Mouse (Mus musculus): ENCODE data around the gene 4931429L15Rik. TPM values are rescaled to one million over a fixed set of nuclear protein-coding genes. Genes with fewer than 3 reads are reported as not detected.
A peak's percentile ranks its signal among the peaks of the same experiment; 100 is the strongest.

The 4931429L15Rik gene
- polyA plus RNA-seq, 1 experiment: not detected

DNA sequence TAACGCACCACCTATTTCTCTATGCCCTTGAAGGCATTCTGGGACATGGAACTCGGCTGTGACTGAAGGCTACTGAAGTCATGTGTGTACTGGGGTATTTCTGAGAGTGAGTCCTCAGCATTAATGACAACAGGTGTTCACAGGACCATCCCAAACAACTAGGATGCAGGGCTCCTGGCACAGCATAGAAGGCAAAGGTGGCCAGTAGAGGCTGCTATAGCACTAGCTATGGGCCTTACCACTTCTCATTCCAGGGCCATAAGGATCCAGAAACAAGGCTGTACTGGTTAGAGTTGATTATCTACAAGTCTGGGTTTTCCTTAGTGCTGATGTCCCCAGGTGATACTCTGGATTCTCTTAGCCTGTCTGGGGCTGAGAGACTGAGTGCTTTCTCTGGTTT is 4.9 kb downstream of the 4931429L15Rik start:
- Histone ChIP-seq H3K4me3 (ENCODE audit: low read depth, low read length) (no peak overlapping the region), H3K36me3 (ENCODE audit: control insufficient read depth, insufficient read depth, low read length) (no peaks in the 10 kb centered on the region), H3K27me3 (ENCODE audit: control insufficient read depth, insufficient read depth, low read length) (no peaks in the 10 kb centered on the region), H3K4me1 (ENCODE audit: control insufficient read depth, insufficient read depth, insufficient read length, low read length) (no peaks in the 10 kb centered on the region), H3K27ac (ENCODE audit: insufficient read depth, low read depth, low read length) (no peak overlapping the region)
- 43% methylated on average over 2 of the region's 2 CpGs for WGBS
- TF ChIP-seq POLR2A (IDR thresholded peaks at IDR 0.05; ENCODE audit: low read depth, low read length): no peak
- TF ChIP-seq CTCF (IDR thresholded peaks at IDR 0.05; ENCODE audit: extremely low read depth, insufficient read length, insufficient replicate concordance, low read depth, low read length): no peak

DNA sequence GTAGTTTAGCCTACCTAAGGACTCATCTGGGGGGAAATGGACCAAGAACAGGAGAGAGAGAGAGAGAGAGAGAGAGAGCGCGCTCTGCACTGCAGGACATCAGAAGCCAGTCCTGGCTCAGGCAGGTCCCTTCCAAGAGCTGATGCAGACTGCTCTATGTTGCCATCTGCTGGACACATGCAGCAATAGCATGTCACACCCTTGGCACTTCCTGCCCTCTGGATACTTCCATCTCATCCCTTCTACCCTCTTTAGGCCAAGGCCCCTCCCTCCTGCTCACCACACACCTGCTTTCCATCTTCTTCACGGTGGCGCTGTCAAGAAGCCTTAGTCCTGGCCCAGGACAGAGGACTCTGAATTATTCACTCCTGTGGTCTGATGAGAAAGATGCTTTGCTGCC is 5.3 kb downstream of the 4931429L15Rik start:
- no peaks in the 10 kb centered on the region for H3K36me3 ChIP-seq (ENCODE audit: control insufficient read depth, insufficient read depth, low read length)
- no peak overlapping the region for H3K4me3 ChIP-seq (ENCODE audit: low read depth, low read length)
- no peaks in the 10 kb centered on the region for H3K27me3 ChIP-seq (ENCODE audit: control insufficient read depth, insufficient read depth, low read length)
- TF ChIP-seq POLR2A (IDR thresholded peaks at IDR 0.05; ENCODE audit: low read depth, low read length) (no peak), CTCF (IDR thresholded peaks at IDR 0.05; ENCODE audit: extremely low read depth, insufficient read length, insufficient replicate concordance, low read depth, low read length) (peak; percentile 88)
- 15% methylated on average over 4 of the region's 4 CpGs for WGBS
- no peaks in the 10 kb centered on the region for H3K4me1 ChIP-seq (ENCODE audit: control insufficient read depth, insufficient read depth, insufficient read length, low read length)
- H3K27ac ChIP-seq (ENCODE audit: insufficient read depth, low read depth, low read length): no peak overlapping the region

- H3K4me1 ChIP-seq (ENCODE audit: control insufficient read depth, insufficient read depth, insufficient read length, low read length): no peaks in the 10 kb centered on the region
- 14% methylated on average over 7 of the region's 7 CpGs for WGBS
- TF ChIP-seq POLR2A (IDR thresholded peaks at IDR 0.05; ENCODE audit: low read depth, low read length) (no peak), CTCF (IDR thresholded peaks at IDR 0.05; ENCODE audit: extremely low read depth, insufficient read length, insufficient replicate concordance, low read depth, low read length) (peak; percentile 63; the same call in 1 of the 2 replicates)
- no peaks in the 10 kb centered on the region for H3K27me3 ChIP-seq (ENCODE audit: control insufficient read depth, insufficient read depth, low read length)
- no peak overlapping the region for H3K27ac ChIP-seq (ENCODE audit: insufficient read depth, low read depth, low read length)
- H3K36me3 ChIP-seq (ENCODE audit: control insufficient read depth, insufficient read depth, low read length): no peaks in the 10 kb centered on the region
- H3K4me3 ChIP-seq (ENCODE audit: low read depth, low read length): no peak overlapping the region
Observed at GRCm38 (mm10) chr9:46309121-46309520, 10.7 kb downstream of the 4931429L15Rik start.

- peaks cover 19% of the 10 kb centered on the region for H3K36me3 ChIP-seq (ENCODE audit: control insufficient read depth, insufficient read depth, low read length)
- H3K4me3 ChIP-seq (ENCODE audit: low read depth, low read length): no peak overlapping the region
- WGBS: 7% methylated on average over 2 of the region's 2 CpGs
- no peak overlapping the region for H3K27ac ChIP-seq (ENCODE audit: insufficient read depth, low read depth, low read length)
- TF ChIP-seq POLR2A (IDR thresholded peaks at IDR 0.05; ENCODE audit: low read depth, low read length) (no peak), CTCF (IDR thresholded peaks at IDR 0.05; ENCODE audit: extremely low read depth, insufficient read length, insufficient replicate concordance, low read depth, low read length) (peak; percentile 81; the same call in 1 of the 2 replicates)
- H3K4me1 ChIP-seq (ENCODE audit: control insufficient read depth, insufficient read depth, insufficient read length, low read length): no peaks in the 10 kb centered on the region
- H3K27me3 ChIP-seq (ENCODE audit: control insufficient read depth, insufficient read depth, low read length): no peaks in the 10 kb centered on the region
Observed at GRCm38 (mm10) chr9:46302142-46302541, 17.6 kb downstream of the 4931429L15Rik start.

DNA sequence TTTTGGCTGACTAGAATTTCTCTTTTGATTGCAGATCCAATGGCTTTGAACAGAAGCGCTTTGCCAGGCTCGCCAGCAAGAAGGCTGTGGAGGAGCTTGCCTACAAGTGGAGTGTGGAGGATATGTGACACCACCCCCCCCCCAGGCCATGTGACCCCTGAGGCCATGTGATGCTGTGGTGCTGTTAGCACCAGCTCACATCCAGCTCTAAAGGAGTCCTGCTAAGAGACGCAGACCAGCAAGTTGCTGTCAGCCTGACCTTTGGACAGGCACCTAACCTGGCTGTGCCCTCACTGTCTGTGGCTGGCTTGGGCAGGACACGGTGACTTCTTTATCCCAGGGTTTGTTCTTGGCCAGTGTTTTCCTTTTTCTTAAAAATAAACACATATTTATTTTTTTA is 21.4 kb downstream of the 4931429L15Rik start:
- Histone ChIP-seq H3K36me3 (ENCODE audit: control insufficient read depth, insufficient read depth, low read length) (peaks cover 36% of the 10 kb centered on the region), H3K4me1 (ENCODE audit: control insufficient read depth, insufficient read depth, insufficient read length, low read length) (no peaks in the 10 kb centered on the region), H3K27ac (ENCODE audit: insufficient read depth, low read depth, low read length) (no peak overlapping the region), H3K27me3 (ENCODE audit: control insufficient read depth, insufficient read depth, low read length) (no peaks in the 10 kb centered on the region), H3K4me3 (ENCODE audit: low read depth, low read length) (no peak overlapping the region)
- WGBS: 88% methylated on average over 4 of the region's 4 CpGs
- TF ChIP-seq CTCF (IDR thresholded peaks at IDR 0.05; ENCODE audit: extremely low read depth, insufficient read length, insufficient replicate concordance, low read depth, low read length) (no peak), POLR2A (IDR thresholded peaks at IDR 0.05; ENCODE audit: low read depth, low read length) (no peak)

DNA sequence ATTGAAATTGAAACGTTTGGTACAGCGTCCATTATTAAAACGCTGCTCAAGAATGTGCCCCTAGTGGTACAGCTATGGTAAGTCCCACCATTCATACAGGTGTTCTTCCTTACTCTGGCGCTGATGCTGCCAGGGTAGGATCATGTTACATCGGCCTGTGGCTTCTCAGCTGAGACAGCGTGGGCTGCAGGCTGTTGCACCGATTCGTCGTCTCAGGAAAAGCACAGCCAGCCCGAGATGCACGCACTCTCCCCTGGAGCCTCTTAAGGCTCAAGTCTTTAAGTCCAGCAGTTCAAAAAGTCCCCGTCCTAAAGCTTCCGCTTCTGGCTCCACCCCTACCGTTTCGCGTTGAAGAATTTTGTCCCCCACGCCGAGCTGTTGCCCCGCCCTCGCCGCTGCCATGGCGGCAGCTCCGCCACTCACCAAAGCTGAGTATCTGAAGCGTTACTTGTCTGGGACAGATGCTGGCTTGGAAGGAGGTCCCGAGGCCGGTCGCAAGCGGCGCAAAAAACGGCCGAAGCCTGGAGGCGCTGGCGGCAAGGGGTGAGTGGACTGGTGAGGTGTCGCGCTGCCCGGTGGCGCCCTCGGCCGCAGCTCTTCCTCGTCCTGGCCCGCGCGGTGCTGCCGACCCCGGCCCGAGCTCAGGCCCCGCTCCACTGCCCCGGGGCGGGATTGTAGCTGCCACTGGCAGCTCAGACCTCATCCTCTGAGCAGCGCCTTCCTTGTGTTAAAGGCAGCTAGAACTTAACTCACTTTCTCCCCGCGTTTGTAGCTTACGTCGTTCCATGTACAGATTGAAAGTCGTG is 37.0 kb downstream of the 4931429L15Rik start, which contains the start of gene Bud13:
Bud13 (plus strand) TSS at position 378 of the 806 bp plus-strand sequence.
- H3K36me3 ChIP-seq (ENCODE audit: control insufficient read depth, insufficient read depth, low read length): peaks cover 33% of the 10 kb centered on the region
- no peaks in the 10 kb centered on the region for H3K27me3 ChIP-seq (ENCODE audit: control insufficient read depth, insufficient read depth, low read length)
- under 1% methylated on average over 53 of the region's 55 CpGs for WGBS
- H3K27ac ChIP-seq (ENCODE audit: insufficient read depth, low read depth, low read length): peak within 1 kb of the TSS; percentile 90
- peak within 1 kb of the TSS; percentile 97 for H3K4me3 ChIP-seq (ENCODE audit: low read depth, low read length)
- TF ChIP-seq POLR2A (IDR thresholded peaks at IDR 0.05; ENCODE audit: low read depth, low read length): peak; percentile 54
- TF ChIP-seq CTCF (IDR thresholded peaks at IDR 0.05; ENCODE audit: extremely low read depth, insufficient read length, insufficient replicate concordance, low read depth, low read length): peak; percentile 64; the same call in 1 of the 2 replicates
- 0 out of 2 replicates have a peak, but pooled peaks cover 3% of the 10 kb centered on the region for H3K4me1 ChIP-seq (ENCODE audit: control insufficient read depth, insufficient read depth, insufficient read length, low read length)

DNA sequence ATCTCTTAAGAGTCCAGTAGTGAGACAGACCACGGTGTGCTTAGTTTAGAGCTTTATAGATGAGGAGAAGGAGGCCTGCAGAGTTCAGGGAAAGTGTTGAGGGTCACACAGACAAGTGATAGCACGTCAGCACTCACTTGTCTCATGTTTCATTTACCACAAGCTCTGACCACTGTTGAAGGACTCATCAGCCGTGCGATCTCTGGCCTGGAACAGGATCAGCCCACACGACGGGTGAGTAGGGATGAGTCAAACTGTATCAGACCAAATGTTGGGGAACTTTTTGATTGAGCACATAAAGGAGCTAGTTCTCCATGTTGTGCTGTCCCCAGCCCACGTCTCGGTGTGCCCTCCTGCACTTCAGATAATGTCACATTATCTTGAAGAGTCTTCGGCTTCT is 45.3 kb downstream of the 4931429L15Rik start:
- no peaks in the 10 kb centered on the region for H3K27me3 ChIP-seq (ENCODE audit: control insufficient read depth, insufficient read depth, low read length)
- no peak overlapping the region for H3K27ac ChIP-seq (ENCODE audit: insufficient read depth, low read depth, low read length)
- H3K4me3 ChIP-seq (ENCODE audit: low read depth, low read length): no peak overlapping the region; the same call in 1 of the 2 replicates
- no peak for TF ChIP-seq CTCF (IDR thresholded peaks at IDR 0.05; ENCODE audit: extremely low read depth, insufficient read length, insufficient replicate concordance, low read depth, low read length)
- no peak for TF ChIP-seq POLR2A (IDR thresholded peaks at IDR 0.05; ENCODE audit: low read depth, low read length)
- H3K4me1 ChIP-seq (ENCODE audit: control insufficient read depth, insufficient read depth, insufficient read length, low read length): peaks cover 5% of the 10 kb centered on the region; the same call in 1 of the 2 replicates
- 88% methylated on average over 9 of the region's 9 CpGs for WGBS
- H3K36me3 ChIP-seq (ENCODE audit: control insufficient read depth, insufficient read depth, low read length): peaks cover 26% of the 10 kb centered on the region
